Mouse (Mus musculus): ENCODE data around the gene Gm3755. TPM values are rescaled to one million over a fixed set of nuclear protein-coding genes. Genes with fewer than 3 reads are reported as not detected.
"Not testable (repeated sequence)": the region's sequence is repeated elsewhere in the genome, so short reads cannot be mapped to it uniquely, and the experiment has no call there.

Gm3755 gene
- polyA plus RNA-seq (2012; rRNA removed) (not detected in 2 replicates), polyA plus RNA-seq (2014; fragmentation: Nextera tagmentation; extraction: Ambion mirVana) (not detected in 2 replicates)

DNA sequence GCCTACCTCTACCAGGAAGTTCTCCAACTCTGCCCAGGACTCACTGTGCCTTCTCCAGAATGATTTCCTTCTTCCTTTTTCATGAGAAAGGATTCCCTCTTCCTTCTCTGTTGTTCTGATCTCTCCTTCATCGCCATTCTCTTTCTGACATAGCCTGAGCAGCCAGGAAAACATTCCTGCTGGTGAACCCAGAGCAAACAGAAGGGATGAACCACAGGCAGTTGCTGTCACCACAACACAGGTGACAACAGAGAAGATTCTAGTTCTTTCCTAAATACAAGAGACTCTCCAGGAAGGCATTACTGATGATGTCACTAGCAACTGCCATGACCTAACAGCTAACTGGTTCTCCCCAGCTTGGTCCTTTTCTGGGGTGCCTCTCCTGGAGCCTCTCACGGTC is at the start of gene Gm3755:
TSS of gene Gm3755 (minus strand) at position 101 of the 400 bp plus-strand sequence.
- WGBS = no CpG with 5 or more reads among the region's 2 CpGs
- DNase-seq (ENCODE audit: low spot score); H3K4me2 ChIP-seq (replicated peaks; ENCODE audit: low read depth, low read length, severe bottlenecking); H3K9me3 ChIP-seq (ENCODE audit: control insufficient read depth, low read length); H3K4me3 ChIP-seq (replicated peaks; ENCODE audit: low read length); ATAC-seq (ENCODE audit: low FRiP score, low read depth); H3K27me3 ChIP-seq (ENCODE audit: control insufficient read depth, insufficient read depth, low read length); H3K9ac ChIP-seq (ENCODE audit: low read depth, low read length, severe bottlenecking); H3K36me3 ChIP-seq (ENCODE audit: control insufficient read depth, insufficient read depth, low read length); H3K4me1 ChIP-seq (ENCODE audit: control insufficient read depth, insufficient read depth, low read length); H3K27ac ChIP-seq (replicated peaks; ENCODE audit: low read depth, low read length): not testable (repeated sequence)

DNA sequence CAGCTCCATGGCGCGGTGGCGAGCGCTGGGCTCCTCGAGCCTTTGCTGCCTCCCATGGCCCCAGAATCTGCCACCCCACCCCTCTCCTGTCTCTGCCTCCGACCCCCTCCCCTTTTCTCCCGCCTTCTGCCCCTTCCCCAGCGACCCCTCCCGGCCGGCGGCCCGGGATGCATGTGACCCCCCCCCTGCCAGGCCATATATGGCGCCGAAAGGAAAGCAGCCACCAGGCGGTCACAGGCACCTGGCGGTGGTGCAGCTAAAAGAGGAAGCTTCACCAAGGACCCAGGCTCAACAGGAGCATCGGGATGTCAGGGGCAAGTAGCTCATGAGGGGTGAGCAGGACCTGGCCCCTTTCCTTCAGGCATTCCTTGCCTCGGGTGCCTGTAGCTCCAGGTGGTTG is 38.0 kb upstream of the Gm3755 start:
- Histone ChIP-seq H3K4me3 (replicated peaks; ENCODE audit: low read length) (peak overlapping the region; percentile 33), H3K4me2 (replicated peaks; ENCODE audit: low read depth, low read length, severe bottlenecking) (peak overlapping the region; percentile 43)
- DNase-seq (ENCODE audit: low spot score) = peak; percentile 1
- ATAC-seq (ENCODE audit: low FRiP score, low read depth); H3K27me3 ChIP-seq (ENCODE audit: control insufficient read depth, insufficient read depth, low read length); H3K9ac ChIP-seq (ENCODE audit: low read depth, low read length, severe bottlenecking); H3K4me1 ChIP-seq (ENCODE audit: control insufficient read depth, insufficient read depth, low read length); H3K9me3 ChIP-seq (ENCODE audit: control insufficient read depth, low read length); H3K36me3 ChIP-seq (ENCODE audit: control insufficient read depth, insufficient read depth, low read length); H3K27ac ChIP-seq (replicated peaks; ENCODE audit: low read depth, low read length): not testable (repeated sequence)
- 0% methylated on average over 13 of the region's 18 CpGs for WGBS

DNA sequence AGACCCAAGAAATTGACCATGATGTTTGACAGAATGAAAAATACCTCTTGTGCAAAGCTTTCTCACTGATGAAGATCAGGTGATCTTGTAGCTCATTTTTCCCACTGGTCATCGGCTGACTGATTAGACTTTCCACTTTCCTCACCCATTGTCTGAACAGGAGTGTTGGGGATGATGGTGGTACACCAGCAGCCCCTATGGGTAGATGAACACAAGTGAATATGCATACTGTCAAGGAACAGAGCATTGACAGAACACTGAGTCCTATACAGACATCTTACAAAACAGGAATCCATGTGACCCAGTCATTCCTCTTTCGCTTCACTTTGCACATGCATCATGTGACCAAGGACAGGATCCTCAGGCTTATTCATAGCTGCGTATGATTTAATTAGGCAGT is 32.9 kb upstream of the Gm3755 start, which contains the start of gene Gm3752:
TSS of gene Gm3752 (minus strand) at position 101 of the 400 bp plus-strand sequence.
- H3K9me3 ChIP-seq (ENCODE audit: control insufficient read depth, low read length); H3K27ac ChIP-seq (replicated peaks; ENCODE audit: low read depth, low read length); ATAC-seq (ENCODE audit: low FRiP score, low read depth); H3K4me2 ChIP-seq (replicated peaks; ENCODE audit: low read depth, low read length, severe bottlenecking); H3K36me3 ChIP-seq (ENCODE audit: control insufficient read depth, insufficient read depth, low read length); H3K4me3 ChIP-seq (replicated peaks; ENCODE audit: low read length); H3K27me3 ChIP-seq (ENCODE audit: control insufficient read depth, insufficient read depth, low read length); H3K9ac ChIP-seq (ENCODE audit: low read depth, low read length, severe bottlenecking); DNase-seq (ENCODE audit: low spot score); H3K4me1 ChIP-seq (ENCODE audit: control insufficient read depth, insufficient read depth, low read length): not testable (repeated sequence)
- 89% methylated on average over 1 of the region's 3 CpGs for WGBS

DNA sequence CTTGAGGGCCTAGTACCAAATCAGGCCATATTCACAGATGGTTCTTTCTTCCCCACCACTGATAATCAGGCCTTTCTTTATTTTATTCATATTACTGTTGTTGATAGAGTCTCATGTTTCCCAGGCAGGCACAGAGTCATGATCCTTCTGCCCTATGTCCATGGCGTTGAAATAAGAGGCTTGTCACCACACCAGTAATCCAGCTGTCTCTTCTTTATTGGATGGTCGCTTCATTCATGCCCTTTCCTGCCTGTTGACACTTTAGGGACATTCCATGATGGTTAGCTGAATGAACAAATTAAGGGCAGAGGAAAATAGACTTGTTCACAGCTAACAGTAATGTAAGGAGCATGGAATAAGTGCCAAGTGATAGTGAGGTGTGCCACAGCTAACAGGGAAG is 28.2 kb downstream of the Gm3755 start:
- WGBS = 76% methylated on average over 2 of the region's 2 CpGs
- not testable (repeated sequence) for ATAC-seq (ENCODE audit: low FRiP score, low read depth); H3K36me3 ChIP-seq (ENCODE audit: control insufficient read depth, insufficient read depth, low read length); H3K4me2 ChIP-seq (replicated peaks; ENCODE audit: low read depth, low read length, severe bottlenecking); H3K4me3 ChIP-seq (replicated peaks; ENCODE audit: low read length); H3K27ac ChIP-seq (replicated peaks; ENCODE audit: low read depth, low read length); H3K27me3 ChIP-seq (ENCODE audit: control insufficient read depth, insufficient read depth, low read length); H3K9ac ChIP-seq (ENCODE audit: low read depth, low read length, severe bottlenecking); H3K4me1 ChIP-seq (ENCODE audit: control insufficient read depth, insufficient read depth, low read length); DNase-seq (ENCODE audit: low spot score); H3K9me3 ChIP-seq (ENCODE audit: control insufficient read depth, low read length)

Other genes with a start within 250 kb of the Gm3755 start
- gene Gm3727, start 186.2 kb downstream of the Gm3755 start, polyA plus RNA-seq (2012; rRNA removed) = not detected in 2 replicates
- gene Gm3727, start 186.2 kb downstream of the Gm3755 start, polyA plus RNA-seq (2014; fragmentation: Nextera tagmentation; extraction: Ambion mirVana) = not detected in 2 replicates
- gene Gm3739, start 135.9 kb downstream of the Gm3755 start, polyA plus RNA-seq (2012; rRNA removed) = 1.4 and 1.6 TPM in 2 replicates
- 0.51 and 0.85 TPM in 2 replicates for gene Gm3739, start 135.9 kb downstream of the Gm3755 start, polyA plus RNA-seq (2014; fragmentation: Nextera tagmentation; extraction: Ambion mirVana)
- not detected in 2 replicates for gene Gm5797, start 118.5 kb downstream of the Gm3755 start, polyA plus RNA-seq (2012; rRNA removed)
- gene Gm5797, start 118.5 kb downstream of the Gm3755 start, polyA plus RNA-seq (2014; fragmentation: Nextera tagmentation; extraction: Ambion mirVana) = not detected in 2 replicates
- gene Gm8374, start 85.8 kb downstream of the Gm3755 start, polyA plus RNA-seq (2012; rRNA removed) = not detected in 2 replicates
- not detected in 2 replicates for gene Gm8374, start 85.8 kb downstream of the Gm3755 start, polyA plus RNA-seq (2014; fragmentation: Nextera tagmentation; extraction: Ambion mirVana)
- gene Gm3752, start 32.8 kb upstream of the Gm3755 start, polyA plus RNA-seq (2012; rRNA removed) = 0.86 and 1.4 TPM in 2 replicates
- gene Gm3752, start 32.8 kb upstream of the Gm3755 start, polyA plus RNA-seq (2014; fragmentation: Nextera tagmentation; extraction: Ambion mirVana) = 0.21 and 0.94 TPM in 2 replicates
- 0.60 and 0.78 TPM in 2 replicates for gene Gm3558, start 117.6 kb upstream of the Gm3755 start, polyA plus RNA-seq (2012; rRNA removed)
- gene Gm3558, start 117.6 kb upstream of the Gm3755 start, polyA plus RNA-seq (2014; fragmentation: Nextera tagmentation; extraction: Ambion mirVana) = 0.41 and 0.96 TPM in 2 replicates
- gene Gm10338, start 144.7 kb upstream of the Gm3755 start, polyA plus RNA-seq (2012; rRNA removed) = not detected in 2 replicates
- gene Gm10338, start 144.7 kb upstream of the Gm3755 start, polyA plus RNA-seq (2014; fragmentation: Nextera tagmentation; extraction: Ambion mirVana) = not detected in 2 replicates
- gene Gm10128, start 193.1 kb upstream of the Gm3755 start, polyA plus RNA-seq (2012; rRNA removed) = not detected in 2 replicates
- not detected in 2 replicates for gene Gm10128, start 193.1 kb upstream of the Gm3755 start, polyA plus RNA-seq (2014; fragmentation: Nextera tagmentation; extraction: Ambion mirVana)

All from limb, embryonic 14.5 days (tissue).